Mouse (Mus musculus) lung, adult 2 months (tissue): ENCODE data around the gene H60b.
"Not testable (repeated sequence)": the region's sequence is repeated elsewhere in the genome, so short reads cannot be mapped to it uniquely, and the experiment has no call there.

ENCODE experiments used
- CTCF ChIP-seq: fragments of 200-500 bp; IDR thresholded peaks from 2 replicates; pipeline ENCODE4 v1.5.1; 2011; ENCODE audit warnings: mild to moderate bottlenecking, low read length, control low read depth; ENCODE audit not compliant: insufficient read depth
- POLR2A ChIP-seq: fragments of 200-500 bp; IDR thresholded peaks from 2 replicates; pipeline ENCODE4 v1.6.1; 2011; ENCODE audit warnings: low read depth, mild to moderate bottlenecking, control low read depth, low read length, borderline replicate concordance; ENCODE audit errors: extremely low read depth

DNA sequence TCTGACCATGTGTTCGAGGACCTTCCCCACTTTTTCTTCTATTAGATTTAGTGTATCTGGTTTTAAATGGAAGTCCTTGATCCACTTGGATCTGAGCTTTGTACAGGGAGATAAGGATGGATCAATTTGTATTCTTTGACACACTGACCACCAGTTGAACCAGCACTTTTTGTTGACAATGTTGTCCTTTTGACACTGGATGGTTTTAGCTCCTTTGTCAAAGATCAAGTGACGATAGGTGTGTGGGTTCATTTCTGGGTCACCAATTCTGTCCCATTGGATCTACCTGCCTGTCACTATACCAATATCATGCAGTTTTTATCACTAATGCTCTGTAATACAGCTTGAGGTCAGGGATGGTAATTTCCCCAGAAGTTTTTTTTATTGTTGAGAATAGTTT lies 18.1 kb downstream of the H60b start:
- TF ChIP-seq CTCF, POLR2A: not testable (repeated sequence)
